Mouse (Mus musculus) small intestine, adult 2 months (tissue): Measurements from ENCODE around the gene C130032M10Rik.
A peak's percentile ranks its signal among the peaks of the same experiment; 100 is the strongest.

Experiments
- CTCF ChIP-seq: fragments of 200-500 bp; IDR thresholded peaks from 2 replicates; pipeline ENCODE4 v1.5.1; 2012; ENCODE audit warnings: low read depth, mild to moderate bottlenecking, control low read depth, inconsistent platforms, low read length, moderate library complexity, mixed read lengths; ENCODE audit not compliant: insufficient replicate concordance, insufficient read length; ENCODE audit errors: extremely low read depth
- POLR2A ChIP-seq: fragments of 200-500 bp; IDR thresholded peaks from 2 replicates; pipeline ENCODE4 v1.6.1; 2012; ENCODE audit warnings: low read depth, mild to moderate bottlenecking, control low read depth, inconsistent platforms, low read length, moderate library complexity

GRCm38 (mm10) chr9:114498218-114498617, 17.3 kb upstream of the C130032M10Rik start:
- peak; percentile 93; the same call in 1 of the 2 replicates for TF ChIP-seq CTCF
- TF ChIP-seq POLR2A: no peak
